Mouse (Mus musculus) adrenal gland (tissue): ENCODE results near the gene Tead2.

ENCODE experiments used
- intact Hi-C: fragments of 180-260 bp; cut with DNase I; formaldehyde crosslinking; loops from one replicate; pipeline ENCODE4 v1.15.1; 2025

Gene Tead2

GRCm38 (mm10) chr7:45224826-45225225, 9.3 kb downstream of the Tead2 start:
- intact Hi-C loops, result loop anchor here (10.0 kb wide), 1 partner anchor 130 kb away; no protein-coding TSS in a partner anchor

GRCm38 (mm10) chr7:45226421-45226820, 10.9 kb downstream of the Tead2 start:
- intact Hi-C loops, result loop anchor here (10.0 kb wide), 1 partner anchor 128 kb away; no protein-coding TSS in a partner anchor

- intact Hi-C loops, result loop anchor here (10.0 kb wide), 1 partner anchor 126 kb away; no protein-coding TSS in a partner anchor
Observed at GRCm38 (mm10) chr7:45228548-45228947, 13.0 kb downstream of the Tead2 start.

GRCm38 (mm10) chr7:45229046-45229445, 13.5 kb downstream of the Tead2 start:
- intact Hi-C loops, result loop anchor here (10.0 kb wide), 1 partner anchor 126 kb away; no protein-coding TSS in a partner anchor

GRCm38 (mm10) chr7:45229459-45230203, 14.1 kb downstream of the Tead2 start:
- intact Hi-C loops, result loop anchor here (10.0 kb wide), 1 partner anchor 125 kb away; no protein-coding TSS in a partner anchor

GRCm38 (mm10) chr7:45231192-45231591, 15.6 kb downstream of the Tead2 start:
- intact Hi-C loops, result no loop called here

- intact Hi-C loops, result no loop called here
Observed at GRCm38 (mm10) chr7:45231941-45232340, 16.4 kb downstream of the Tead2 start.

GRCm38 (mm10) chr7:45232716-45233465, 17.3 kb downstream of the Tead2 start:
- intact Hi-C loops, result no loop called here

- intact Hi-C loops, result no loop called here
Observed at GRCm38 (mm10) chr7:45233580-45234332, 18.2 kb downstream of the Tead2 start.

GRCm38 (mm10) chr7:45234333-45234841, 18.8 kb downstream of the Tead2 start:
- intact Hi-C loops, result no loop called here

- intact Hi-C loops, result no loop called here
Observed at GRCm38 (mm10) chr7:45234922-45235571, 19.5 kb downstream of the Tead2 start.

GRCm38 (mm10) chr7:45235656-45236180, 20.2 kb downstream of the Tead2 start:
- intact Hi-C loops, result no loop called here

GRCm38 (mm10) chr7:45237747-45238699, 22.5 kb downstream of the Tead2 start:
- intact Hi-C loops, result no loop called here

- intact Hi-C loops, result no loop called here
Observed at GRCm38 (mm10) chr7:45238723-45239496, 23.4 kb downstream of the Tead2 start, which contains the start of gene Cd37. Gene Cd37 (minus strand): TSS chr7:45239115.

- intact Hi-C loops, result no loop called here
Observed at GRCm38 (mm10) chr7:45240109-45240508, 24.6 kb downstream of the Tead2 start.

GRCm38 (mm10) chr7:45240633-45241388, 25.3 kb downstream of the Tead2 start, which contains the start of gene Slc6a16:
Gene Slc6a16 (plus strand): TSS chr7:45241085.
- intact Hi-C loops, result no loop called here

GRCm38 (mm10) chr7:45241389-45241749, 25.8 kb downstream of the Tead2 start:
- intact Hi-C loops, result no loop called here

- intact Hi-C loops, result no loop called here
Observed at GRCm38 (mm10) chr7:45247666-45248065, 32.1 kb downstream of the Tead2 start.
